Mouse (Mus musculus): ENCODE data around the gene Arhgef15. TPM values are rescaled to one million over a fixed set of nuclear protein-coding genes. Genes with fewer than 3 reads are reported as not detected.
A peak's percentile ranks its signal among the peaks of the same experiment; 100 is the strongest.

Gene Arhgef15
- polyA plus RNA-seq, 1 experiment = 14.9 TPM

GRCm38 (mm10) chr11:68905665-68906460 lies 51.4 kb downstream of the Arhgef15 start:
- peaks cover 10% of the 10 kb centered on the region for H3K4me1 ChIP-seq (replicated peaks; ENCODE audit: control insufficient read depth, insufficient read depth, low read length)
- no peak overlapping the region for H3K27ac ChIP-seq (ENCODE audit: control insufficient read depth, insufficient read depth, low read length)
- no peak for DNase-seq
- H3K27me3 ChIP-seq (ENCODE audit: control insufficient read depth, insufficient read depth, low read length) = no peaks in the 10 kb centered on the region
- no peak overlapping the region for H3K4me3 ChIP-seq (ENCODE audit: control insufficient read depth, insufficient read depth, low read length)
- 96% methylated on average over 9 of the region's 9 CpGs for WGBS
- TF ChIP-seq CTCF (IDR thresholded peaks at IDR 0.05; ENCODE audit: borderline replicate concordance, control insufficient read depth, extremely low read depth, insufficient read depth, low read length, poor library complexity) (no peak), POLR2A (IDR thresholded peaks at IDR 0.05; ENCODE audit: control insufficient read depth, extremely low read depth, insufficient read depth, low read length, poor library complexity) (no peak)
- H3K36me3 ChIP-seq (ENCODE audit: control insufficient read depth, insufficient read depth, low read length) = peaks cover 42% of the 10 kb centered on the region

- WGBS = 92% methylated on average over 3 of the region's 3 CpGs
- Histone ChIP-seq H3K36me3 (ENCODE audit: control insufficient read depth, insufficient read depth, low read length) (peaks cover 42% of the 10 kb centered on the region), H3K27me3 (ENCODE audit: control insufficient read depth, insufficient read depth, low read length) (no peaks in the 10 kb centered on the region), H3K27ac (ENCODE audit: control insufficient read depth, insufficient read depth, low read length) (no peak overlapping the region), H3K4me1 (replicated peaks; ENCODE audit: control insufficient read depth, insufficient read depth, low read length) (peaks cover 11% of the 10 kb centered on the region), H3K4me3 (ENCODE audit: control insufficient read depth, insufficient read depth, low read length) (no peak overlapping the region)
- no peak for DNase-seq
- TF ChIP-seq POLR2A (IDR thresholded peaks at IDR 0.05; ENCODE audit: control insufficient read depth, extremely low read depth, insufficient read depth, low read length, poor library complexity) (no peak), CTCF (IDR thresholded peaks at IDR 0.05; ENCODE audit: borderline replicate concordance, control insufficient read depth, extremely low read depth, insufficient read depth, low read length, poor library complexity) (no peak)
Observed at GRCm38 (mm10) chr11:68905138-68905531, 52.1 kb downstream of the Arhgef15 start.

- WGBS = 84% methylated on average over 8 of the region's 8 CpGs
- H3K27ac ChIP-seq (ENCODE audit: control insufficient read depth, insufficient read depth, low read length) = no peak overlapping the region
- H3K4me3 ChIP-seq (ENCODE audit: control insufficient read depth, insufficient read depth, low read length) = no peak overlapping the region
- H3K36me3 ChIP-seq (ENCODE audit: control insufficient read depth, insufficient read depth, low read length) = peaks cover 42% of the 10 kb centered on the region
- no peaks in the 10 kb centered on the region for H3K27me3 ChIP-seq (ENCODE audit: control insufficient read depth, insufficient read depth, low read length)
- peak; percentile 76 for DNase-seq
- TF ChIP-seq POLR2A (IDR thresholded peaks at IDR 0.05; ENCODE audit: control insufficient read depth, extremely low read depth, insufficient read depth, low read length, poor library complexity) (no peak), CTCF (IDR thresholded peaks at IDR 0.05; ENCODE audit: borderline replicate concordance, control insufficient read depth, extremely low read depth, insufficient read depth, low read length, poor library complexity) (no peak)
- H3K4me1 ChIP-seq (replicated peaks; ENCODE audit: control insufficient read depth, insufficient read depth, low read length) = peaks cover 11% of the 10 kb centered on the region
Observed at GRCm38 (mm10) chr11:68904375-68905137, 52.7 kb downstream of the Arhgef15 start.

- 93% methylated on average over 2 of the region's 2 CpGs for WGBS
- Histone ChIP-seq H3K4me1 (replicated peaks; ENCODE audit: control insufficient read depth, insufficient read depth, low read length) (peaks cover 8% of the 10 kb centered on the region), H3K27ac (ENCODE audit: control insufficient read depth, insufficient read depth, low read length) (no peak overlapping the region), H3K27me3 (ENCODE audit: control insufficient read depth, insufficient read depth, low read length) (no peaks in the 10 kb centered on the region), H3K36me3 (ENCODE audit: control insufficient read depth, insufficient read depth, low read length) (peaks cover 42% of the 10 kb centered on the region), H3K4me3 (ENCODE audit: control insufficient read depth, insufficient read depth, low read length) (no peak overlapping the region)
- TF ChIP-seq POLR2A (IDR thresholded peaks at IDR 0.05; ENCODE audit: control insufficient read depth, extremely low read depth, insufficient read depth, low read length, poor library complexity) (no peak), CTCF (IDR thresholded peaks at IDR 0.05; ENCODE audit: borderline replicate concordance, control insufficient read depth, extremely low read depth, insufficient read depth, low read length, poor library complexity) (no peak)
- DNase-seq = no peak
Observed at GRCm38 (mm10) chr11:68903775-68904174, 53.5 kb downstream of the Arhgef15 start.

- Histone ChIP-seq H3K4me1 (replicated peaks; ENCODE audit: control insufficient read depth, insufficient read depth, low read length) (peaks cover 8% of the 10 kb centered on the region), H3K4me3 (ENCODE audit: control insufficient read depth, insufficient read depth, low read length) (no peak overlapping the region), H3K27ac (ENCODE audit: control insufficient read depth, insufficient read depth, low read length) (no peak overlapping the region), H3K36me3 (ENCODE audit: control insufficient read depth, insufficient read depth, low read length) (peaks cover 42% of the 10 kb centered on the region), H3K27me3 (ENCODE audit: control insufficient read depth, insufficient read depth, low read length) (no peaks in the 10 kb centered on the region)
- no peak for DNase-seq
- WGBS = 68% methylated on average over 5 of the region's 5 CpGs
- TF ChIP-seq CTCF (IDR thresholded peaks at IDR 0.05; ENCODE audit: borderline replicate concordance, control insufficient read depth, extremely low read depth, insufficient read depth, low read length, poor library complexity) (no peak), POLR2A (IDR thresholded peaks at IDR 0.05; ENCODE audit: control insufficient read depth, extremely low read depth, insufficient read depth, low read length, poor library complexity) (no peak)
Observed at GRCm38 (mm10) chr11:68902823-68903222, 54.5 kb downstream of the Arhgef15 start.

GRCm38 (mm10) chr11:68902367-68902766 lies 54.9 kb downstream of the Arhgef15 start:
- DNase-seq = no peak
- Histone ChIP-seq H3K36me3 (ENCODE audit: control insufficient read depth, insufficient read depth, low read length) (peaks cover 42% of the 10 kb centered on the region), H3K4me3 (ENCODE audit: control insufficient read depth, insufficient read depth, low read length) (peak overlapping the region; percentile 78), H3K27ac (ENCODE audit: control insufficient read depth, insufficient read depth, low read length) (no peak overlapping the region), H3K27me3 (ENCODE audit: control insufficient read depth, insufficient read depth, low read length) (no peaks in the 10 kb centered on the region), H3K4me1 (replicated peaks; ENCODE audit: control insufficient read depth, insufficient read depth, low read length) (peaks cover 8% of the 10 kb centered on the region)
- 8% methylated on average over 11 of the region's 11 CpGs for WGBS
- TF ChIP-seq POLR2A (IDR thresholded peaks at IDR 0.05; ENCODE audit: control insufficient read depth, extremely low read depth, insufficient read depth, low read length, poor library complexity) (no peak), CTCF (IDR thresholded peaks at IDR 0.05; ENCODE audit: borderline replicate concordance, control insufficient read depth, extremely low read depth, insufficient read depth, low read length, poor library complexity) (no peak)

All from thymus, adult 2 months (tissue).